Mouse (Mus musculus): ENCODE measurements around the gene Lrg1.

Lrg1 gene

DNA sequence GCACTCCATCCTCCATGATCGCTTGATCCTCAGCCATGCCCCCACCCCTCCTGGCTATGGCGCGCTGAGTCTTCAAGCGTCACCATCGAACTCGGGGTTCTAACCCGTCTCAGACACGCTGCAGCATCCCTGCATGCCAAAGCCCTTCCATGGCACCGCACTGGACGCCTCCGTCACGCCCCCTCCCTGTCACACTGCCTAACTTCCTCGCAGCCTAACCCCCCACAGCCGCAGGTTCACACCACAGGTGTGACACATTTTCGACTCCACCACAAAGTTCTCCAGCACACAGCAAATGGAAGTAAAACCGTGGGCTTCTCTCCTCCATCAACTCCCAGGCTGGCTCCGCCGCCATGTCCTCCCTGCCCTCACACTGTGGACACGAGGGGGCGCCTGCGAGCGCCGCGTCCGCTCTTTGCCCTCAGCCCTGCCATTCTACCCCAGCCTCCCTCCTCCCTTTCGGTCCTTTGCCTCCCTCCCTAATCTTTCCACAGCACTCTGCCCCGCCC is 12.7 kb upstream of the Lrg1 start:
- peak; percentile 72 for DNase-seq

- DNase-seq: peak; percentile 84
Observed at GRCm38 (mm10) chr17:56133457-56134363, 11.9 kb upstream of the Lrg1 start.

DNA sequence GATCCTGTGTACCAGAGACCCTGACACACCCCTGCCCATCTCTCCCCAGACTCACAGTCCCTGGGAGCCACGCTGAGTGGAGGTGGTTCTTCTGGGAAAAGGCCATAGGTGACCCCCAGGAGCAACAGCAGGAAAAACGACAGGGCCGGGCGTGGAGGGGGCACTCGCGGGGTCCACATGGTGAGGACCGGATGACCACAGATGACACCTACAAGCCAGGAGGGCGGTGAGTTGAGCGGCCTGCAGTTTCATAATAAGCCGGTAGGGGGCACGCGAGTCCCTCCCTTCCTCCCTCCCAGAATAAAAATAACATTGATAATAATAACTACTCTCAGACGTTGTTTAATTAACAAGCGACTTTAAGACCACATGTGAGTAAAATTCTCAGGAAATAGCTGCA is 10.9 kb upstream of the Lrg1 start:
- DNase-seq: peak; percentile 74

DNA sequence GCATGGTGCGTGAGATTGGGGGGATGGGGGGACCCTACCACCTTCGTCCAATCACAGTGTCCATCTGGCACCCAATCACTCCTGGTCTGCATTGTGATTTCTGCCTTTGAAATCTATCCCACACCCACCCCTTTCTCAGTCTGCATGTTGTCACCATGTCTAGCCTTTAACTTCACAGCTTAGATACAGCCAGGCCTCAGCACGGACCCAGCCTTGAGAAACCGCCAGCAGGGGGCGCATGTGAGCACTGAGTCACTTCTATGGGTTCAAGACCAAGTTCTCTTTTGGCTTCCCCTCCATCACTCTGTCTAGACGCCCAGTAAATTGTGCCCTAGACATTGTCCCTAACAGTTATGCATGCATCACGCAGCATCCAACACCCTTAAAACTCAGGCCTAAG is 10.0 kb upstream of the Lrg1 start:
- DNase-seq: peak; percentile 72

DNA sequence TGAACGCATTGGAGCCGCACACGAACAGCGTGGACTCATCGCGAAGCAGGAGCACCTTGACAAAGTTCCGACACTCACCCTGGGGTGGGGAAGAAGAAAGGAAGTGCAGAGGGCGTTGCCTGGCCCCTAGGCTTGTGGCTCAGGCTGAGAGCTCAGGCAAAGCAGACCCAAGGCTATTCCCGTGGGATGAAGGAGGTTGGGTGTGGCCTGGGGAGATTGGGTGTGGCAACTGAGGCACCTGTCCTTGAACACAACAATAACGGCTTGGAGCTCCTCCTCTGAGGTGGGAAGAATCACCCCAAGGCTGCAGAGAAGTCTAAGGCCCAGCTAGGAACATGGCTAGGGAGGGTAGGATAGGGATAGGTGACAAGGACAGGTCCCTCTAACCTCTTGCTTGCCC is 9.3 kb upstream of the Lrg1 start:
- DNase-seq: no peak

- no peak for DNase-seq
Observed at GRCm38 (mm10) chr17:56128246-56128645, 6.4 kb upstream of the Lrg1 start.

GRCm38 (mm10) chr17:56126175-56126574 is 4.4 kb upstream of the Lrg1 start:
- DNase-seq: no peak

GRCm38 (mm10) chr17:56125276-56125630 is 3.5 kb upstream of the Lrg1 start:
- no peak for DNase-seq

- peak; percentile 55 for DNase-seq
Observed at GRCm38 (mm10) chr17:56124377-56125275, 2.8 kb upstream of the Lrg1 start.

DNA sequence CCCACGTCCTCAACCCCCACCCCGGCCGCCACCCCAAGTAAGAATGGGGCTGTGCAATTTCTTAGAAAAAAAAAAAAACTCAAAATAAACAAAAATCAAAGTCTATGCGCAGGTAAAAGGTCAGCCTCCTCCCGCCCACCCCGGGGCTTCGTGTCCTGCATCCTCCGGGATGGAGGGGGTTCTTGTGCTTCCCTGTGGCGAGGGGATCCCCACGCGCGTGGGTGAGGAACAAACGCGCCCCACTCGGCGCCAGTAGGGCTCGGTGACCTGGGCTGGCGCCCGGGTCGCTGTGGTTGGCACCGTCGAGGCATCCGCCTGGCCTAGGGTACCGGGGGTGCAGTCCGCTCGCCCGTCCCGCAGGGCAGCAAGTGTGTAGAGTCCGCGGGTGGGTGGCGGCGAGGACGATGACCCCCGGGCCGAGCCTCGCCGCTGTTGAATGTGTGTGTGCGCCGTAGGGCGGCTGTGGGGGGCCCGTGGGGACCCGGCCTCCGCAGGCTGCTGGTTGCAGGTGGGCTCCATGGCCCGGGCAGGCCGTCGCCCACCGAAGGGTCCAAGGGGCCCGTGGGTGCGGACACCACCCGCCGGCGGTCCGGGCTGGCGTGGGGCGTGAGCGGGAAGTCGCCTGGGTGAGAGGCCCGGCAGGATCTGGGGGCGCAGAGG is 2.0 kb upstream of the Lrg1 start:
- DNase-seq: no peak

DNA sequence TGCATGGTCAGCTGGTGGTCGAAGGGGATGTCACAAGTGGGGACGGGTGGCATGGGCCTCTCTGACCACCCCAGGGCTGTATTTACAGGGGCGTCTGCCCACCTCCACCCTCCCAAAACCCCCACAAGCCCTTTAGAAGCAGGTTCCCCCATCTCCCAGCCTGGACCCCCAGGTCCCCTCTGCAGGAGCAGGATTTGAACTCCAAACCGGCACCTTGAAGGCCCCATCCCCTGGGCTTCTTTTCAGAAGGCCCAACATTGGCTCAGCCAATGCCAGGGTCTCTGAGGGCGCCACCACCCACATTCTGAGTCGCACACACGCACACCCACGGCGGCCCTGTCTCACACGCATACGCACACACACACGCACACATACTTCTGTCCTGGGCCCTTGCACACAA is 1.4 kb upstream of the Lrg1 start:
- DNase-seq: no peak

GRCm38 (mm10) chr17:56119981-56120880 is 1.6 kb downstream of the Lrg1 start:
- DNase-seq: peak; percentile 84

DNA sequence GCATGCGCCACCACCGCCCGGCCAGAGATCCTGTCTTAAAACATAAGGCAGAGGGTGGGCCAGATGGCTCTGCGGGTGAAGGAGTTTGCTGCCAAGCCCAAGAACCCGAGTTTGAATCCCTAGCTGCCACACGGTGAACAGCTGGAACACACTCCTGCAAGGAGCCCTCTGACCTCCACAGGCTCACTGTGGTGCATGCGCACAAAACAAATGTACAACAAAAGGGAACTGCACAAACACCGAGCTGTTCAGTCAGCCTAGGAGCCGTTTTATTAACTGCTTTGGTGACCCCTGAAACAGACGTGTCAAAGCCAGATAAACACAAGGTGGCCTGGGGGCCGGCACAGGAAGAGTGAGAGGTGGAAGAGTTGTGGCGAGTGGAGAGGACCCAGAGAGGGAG is 2.4 kb downstream of the Lrg1 start:
- DNase-seq: no peak

GRCm38 (mm10) chr17:56117251-56117710 is 4.5 kb downstream of the Lrg1 start, which contains the start of gene Plin5:
TSS of gene Plin5 (minus strand) at chr17:56117596.
- DNase-seq: peak; percentile 84

DNA sequence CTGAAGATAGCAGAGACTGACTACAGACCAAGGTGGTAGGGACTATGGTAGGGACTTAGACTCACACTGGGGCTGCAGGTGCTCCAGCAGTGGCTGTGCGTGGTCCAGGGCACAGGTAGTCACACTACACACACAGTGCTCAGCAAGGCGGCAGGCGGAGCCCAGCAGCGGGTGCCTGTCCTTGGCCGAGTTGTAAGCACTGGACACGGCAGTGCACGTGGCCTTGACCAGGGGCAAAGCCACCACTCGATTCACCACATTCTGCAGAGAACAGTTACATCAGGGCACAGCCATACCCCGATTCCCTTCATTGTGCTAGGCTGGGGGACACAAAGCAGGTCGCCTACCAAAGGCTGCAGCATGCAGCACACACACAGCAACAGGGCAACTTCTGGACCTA is 5.6 kb downstream of the Lrg1 start:
- no peak for DNase-seq

- DNase-seq: no peak
Observed at GRCm38 (mm10) chr17:56112743-56113142, 9.1 kb downstream of the Lrg1 start.

DNA sequence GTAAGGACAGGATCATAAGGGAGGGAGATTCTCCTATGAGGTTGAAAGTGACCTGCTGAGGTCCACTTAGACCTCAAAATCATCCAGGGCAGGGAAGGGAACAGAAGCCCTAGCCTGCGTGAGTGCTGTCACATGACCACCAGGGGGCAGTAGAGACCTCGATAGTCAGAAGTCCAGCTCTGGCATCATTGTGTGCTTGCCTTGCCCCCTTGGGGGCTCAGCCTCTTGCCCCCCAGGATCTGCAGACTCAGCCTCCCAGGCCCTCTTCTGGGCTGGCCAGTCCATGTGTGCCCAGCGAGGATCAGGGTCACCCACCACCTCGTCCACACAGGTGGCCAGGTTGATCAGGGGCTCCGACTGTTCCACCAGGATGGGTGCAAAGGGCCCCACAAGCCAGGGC is 9.9 kb downstream of the Lrg1 start:
- DNase-seq: peak; percentile 69

DNA sequence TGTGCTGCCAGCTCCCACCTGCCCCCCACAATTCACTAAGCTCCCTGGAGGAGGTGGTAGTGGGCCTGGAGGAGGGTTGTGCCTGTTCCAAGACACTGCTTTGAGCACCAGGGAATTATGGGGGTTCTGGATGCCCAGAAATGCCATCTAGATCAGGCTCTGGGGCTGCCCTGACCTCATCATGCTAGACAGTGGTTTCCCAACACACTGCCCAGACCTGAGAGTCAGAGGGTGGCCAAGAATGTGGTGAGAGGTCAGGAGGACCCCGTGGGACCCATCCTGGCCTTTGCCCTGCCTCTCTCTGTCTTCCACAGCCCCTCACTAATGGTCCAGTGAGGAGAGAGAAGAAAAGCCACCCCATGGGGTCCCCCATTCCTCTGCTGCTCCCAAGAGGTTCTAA is 10.8 kb downstream of the Lrg1 start:
- no peak for DNase-seq

DNA sequence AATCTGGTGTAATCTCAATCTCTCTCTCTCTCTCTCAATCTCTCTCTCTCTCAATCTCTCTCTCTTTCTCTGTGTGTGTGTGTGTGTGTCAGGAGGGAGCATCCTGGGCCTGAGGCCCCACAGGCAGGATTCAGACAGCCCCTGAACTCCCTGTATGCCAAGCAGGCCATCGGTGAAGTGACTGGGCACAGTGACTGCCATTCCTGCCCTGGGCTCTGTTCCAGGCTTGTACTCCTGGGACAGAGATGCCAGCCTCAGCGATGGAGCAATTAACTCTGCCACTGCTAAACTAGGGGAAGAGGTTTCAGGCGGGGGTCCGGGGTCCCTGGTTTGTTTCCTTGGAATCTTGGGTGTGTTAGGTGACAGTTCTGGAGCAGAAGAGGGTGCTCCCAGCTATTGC is 11.2 kb downstream of the Lrg1 start:
- no peak for DNase-seq

GRCm38 (mm10) chr17:56109219-56110051 is 12.4 kb downstream of the Lrg1 start, which contains the start of gene Plin4:
TSS of gene Plin4 (minus strand) at chr17:56109803.
- DNase-seq: no peak
